Mouse (Mus musculus): Measurements from ENCODE around the gene Slc22a20. TPM values are rescaled to one million over a fixed set of nuclear protein-coding genes. Genes with fewer than 3 reads are reported as not detected.

Slc22a20 gene
- polyA plus RNA-seq, 1 experiment: not detected

GRCm38 (mm10) chr19:5924713-5925093, 61.2 kb downstream of the Slc22a20 start, which contains the start of gene Cdc42ep2:
TSS of gene Cdc42ep2 (minus strand) at chr19:5924816.
- TF ChIP-seq POLR2A (IDR thresholded peaks at IDR 0.05; ENCODE audit: insufficient read length, low read depth) (peak; percentile 82), SRF (IDR thresholded peaks at IDR 0.05; ENCODE audit: control insufficient read depth, insufficient read length, low read depth) (no peak), REST (IDR thresholded peaks at IDR 0.05; ENCODE audit: insufficient read depth, insufficient read length) (no peak), USF1 (IDR thresholded peaks at IDR 0.05; ENCODE audit: low read depth) (no peak), MAX (IDR thresholded peaks at IDR 0.05; ENCODE audit: low read depth) (no peak), TCF3 (IDR thresholded peaks at IDR 0.05; ENCODE audit: insufficient read length, low read depth) (no peak), POLR2AphosphoS2 (IDR thresholded peaks at IDR 0.05; ENCODE audit: insufficient read length, low read depth) (peak; percentile 80)
- Histone ChIP-seq H3K4me2 (ENCODE audit: low read depth) (peak within 1 kb of the TSS; percentile 98), H3K36me3 (ENCODE audit: control insufficient read depth, insufficient read depth) (no peaks in the 10 kb centered on the region), H3K79me2 (ENCODE audit: control insufficient read depth, insufficient read depth) (peaks cover 25% of the 10 kb centered on the region), H3K27me3 (ENCODE audit: control insufficient read depth, insufficient read depth, insufficient read length) (no peaks in the 10 kb centered on the region), H3K4me3 (peak within 1 kb of the TSS; percentile 77), H3ac (ENCODE audit: control insufficient read depth, insufficient read length) (peak within 1 kb of the TSS; percentile 32)

GRCm38 (mm10) chr19:5923990-5924712, 61.8 kb downstream of the Slc22a20 start:
- peak overlapping the region; percentile 77 for H3K4me3 ChIP-seq
- H3K36me3 ChIP-seq (ENCODE audit: control insufficient read depth, insufficient read depth): no peaks in the 10 kb centered on the region
- TF ChIP-seq SRF (IDR thresholded peaks at IDR 0.05; ENCODE audit: control insufficient read depth, insufficient read length, low read depth): peak; percentile 35
- no peak for TF ChIP-seq USF1 (IDR thresholded peaks at IDR 0.05; ENCODE audit: low read depth)
- TF ChIP-seq CEBPB (IDR thresholded peaks at IDR 0.05; ENCODE audit: insufficient read depth, poor library complexity, severe bottlenecking): peak; percentile 54; the same call in 1 of the 2 replicates
- TF ChIP-seq POLR2A (IDR thresholded peaks at IDR 0.05; ENCODE audit: insufficient read length, low read depth): no peak
- no peak for TF ChIP-seq MAX (IDR thresholded peaks at IDR 0.05; ENCODE audit: low read depth)
- no peak for TF ChIP-seq E2F4 (IDR thresholded peaks at IDR 0.05; ENCODE audit: insufficient read depth)
- no peak for TF ChIP-seq MYOG (IDR thresholded peaks at IDR 0.05; ENCODE audit: control insufficient read depth in 1 of 3, insufficient read depth in 1 of 3, insufficient read length in 2 of 3, low read depth in 2 of 3)
- TF ChIP-seq TCF12 (IDR thresholded peaks at IDR 0.05; ENCODE audit: insufficient read depth, poor library complexity, severe bottlenecking): no peak
- TF ChIP-seq REST (IDR thresholded peaks at IDR 0.05; ENCODE audit: insufficient read depth, insufficient read length): no peak
- TF ChIP-seq TCF3 (IDR thresholded peaks at IDR 0.05; ENCODE audit: insufficient read length, low read depth): no peak
- TF ChIP-seq POLR2AphosphoS2 (IDR thresholded peaks at IDR 0.05; ENCODE audit: insufficient read length, low read depth): no peak
- TF ChIP-seq MYOD1 (IDR thresholded peaks at IDR 0.05; ENCODE audit: control insufficient read depth in 1 of 3, insufficient read length in 2 of 3, low read depth in 2 of 3): no peak
- H3K4me2 ChIP-seq (ENCODE audit: low read depth): peak overlapping the region; percentile 98
- peaks cover 26% of the 10 kb centered on the region for H3K79me2 ChIP-seq (ENCODE audit: control insufficient read depth, insufficient read depth)
- peak overlapping the region; percentile 32 for H3ac ChIP-seq (ENCODE audit: control insufficient read depth, insufficient read length)
- no peaks in the 10 kb centered on the region for H3K27me3 ChIP-seq (ENCODE audit: control insufficient read depth, insufficient read depth, insufficient read length)

- H3K27me3 ChIP-seq (ENCODE audit: control insufficient read depth, insufficient read depth, insufficient read length): no peaks in the 10 kb centered on the region
- TF ChIP-seq POLR2AphosphoS2 (IDR thresholded peaks at IDR 0.05; ENCODE audit: insufficient read length, low read depth): no peak
- no peak for TF ChIP-seq E2F4 (IDR thresholded peaks at IDR 0.05; ENCODE audit: insufficient read depth)
- no peak for TF ChIP-seq USF1 (IDR thresholded peaks at IDR 0.05; ENCODE audit: low read depth)
- TF ChIP-seq REST (IDR thresholded peaks at IDR 0.05; ENCODE audit: insufficient read depth, insufficient read length): no peak
- TF ChIP-seq MAX (IDR thresholded peaks at IDR 0.05; ENCODE audit: low read depth): no peak
- TF ChIP-seq SRF (IDR thresholded peaks at IDR 0.05; ENCODE audit: control insufficient read depth, insufficient read length, low read depth): no peak
- peaks cover 7% of the 10 kb centered on the region for H3K36me3 ChIP-seq (ENCODE audit: control insufficient read depth, insufficient read depth)
- no peak overlapping the region for H3K4me3 ChIP-seq
- H3ac ChIP-seq (ENCODE audit: control insufficient read depth, insufficient read length): no peak overlapping the region
- H3K79me2 ChIP-seq (ENCODE audit: control insufficient read depth, insufficient read depth): peaks cover 26% of the 10 kb centered on the region
- peak overlapping the region; percentile 98 for H3K4me2 ChIP-seq (ENCODE audit: low read depth)
Measured at GRCm38 (mm10) chr19:5922963-5923362, 63.0 kb downstream of the Slc22a20 start.

GRCm38 (mm10) chr19:5922119-5922942, 63.6 kb downstream of the Slc22a20 start:
- TF ChIP-seq MYOD1 (IDR thresholded peaks at IDR 0.05; ENCODE audit: control insufficient read depth in 1 of 3, insufficient read length in 2 of 3, low read depth in 2 of 3): no peak
- TF ChIP-seq POLR2A (IDR thresholded peaks at IDR 0.05; ENCODE audit: insufficient read length, low read depth): no peak
- no peak for TF ChIP-seq MYOG (IDR thresholded peaks at IDR 0.05; ENCODE audit: control insufficient read depth in 1 of 3, insufficient read depth in 1 of 3, insufficient read length in 2 of 3, low read depth in 2 of 3)
- no peak for TF ChIP-seq POLR2AphosphoS2 (IDR thresholded peaks at IDR 0.05; ENCODE audit: insufficient read length, low read depth)
- no peak for TF ChIP-seq MAX (IDR thresholded peaks at IDR 0.05; ENCODE audit: low read depth)
- TF ChIP-seq TCF3 (IDR thresholded peaks at IDR 0.05; ENCODE audit: insufficient read length, low read depth): no peak
- no peak for TF ChIP-seq SRF (IDR thresholded peaks at IDR 0.05; ENCODE audit: control insufficient read depth, insufficient read length, low read depth)
- no peak for TF ChIP-seq E2F4 (IDR thresholded peaks at IDR 0.05; ENCODE audit: insufficient read depth)
- TF ChIP-seq REST (IDR thresholded peaks at IDR 0.05; ENCODE audit: insufficient read depth, insufficient read length): no peak
- no peak for TF ChIP-seq USF1 (IDR thresholded peaks at IDR 0.05; ENCODE audit: low read depth)
- Histone ChIP-seq H3K4me3 (no peak overlapping the region), H3K36me3 (ENCODE audit: control insufficient read depth, insufficient read depth) (peaks cover 8% of the 10 kb centered on the region), H3K27me3 (ENCODE audit: control insufficient read depth, insufficient read depth, insufficient read length) (no peaks in the 10 kb centered on the region), H3K4me2 (ENCODE audit: low read depth) (peak overlapping the region; percentile 49), H3ac (ENCODE audit: control insufficient read depth, insufficient read length) (no peak overlapping the region), H3K79me2 (ENCODE audit: control insufficient read depth, insufficient read depth) (peaks cover 26% of the 10 kb centered on the region)
